Mouse (Mus musculus) brain, embryonic 14.5 days (tissue): ENCODE measurements around the gene Emid1. TPM values are rescaled to one million over a fixed set of nuclear protein-coding genes. Genes with fewer than 3 reads are reported as not detected.

ENCODE experiments used
- DNase-seq: peaks from one replicate; pipeline ENCODE4 v3.0.0-alpha.2; 2011; ENCODE audit warnings: low read depth
- CTCF ChIP-seq: fragments of 200-500 bp; IDR thresholded peaks from 2 replicates; pipeline ENCODE4 v1.5.1; 2012; ENCODE audit warnings: inconsistent platforms, mild to moderate bottlenecking, moderate library complexity, borderline replicate concordance; ENCODE audit not compliant: insufficient read depth, insufficient read length; ENCODE audit errors: extremely low read depth
- POLR2A ChIP-seq: fragments of 200-500 bp; IDR thresholded peaks from 2 replicates; pipeline ENCODE4 v1.6.1; 2012; ENCODE audit warnings: mild to moderate bottlenecking, inconsistent platforms, borderline replicate concordance; ENCODE audit not compliant: poor library complexity, insufficient read depth, insufficient read length, severe bottlenecking; ENCODE audit errors: extremely low read depth
- polyA plus RNA-seq: library from polyadenylated mRNA; depleted of rRNA; stranded (reverse); fragments of >200 nt; gene quantifications from 2 replicates; pipeline ENCODE4 v1.2.3, GENCODE M21; 2012

Gene Emid1
- polyA plus RNA-seq, 1 experiment = 10.3 TPM

DNA sequence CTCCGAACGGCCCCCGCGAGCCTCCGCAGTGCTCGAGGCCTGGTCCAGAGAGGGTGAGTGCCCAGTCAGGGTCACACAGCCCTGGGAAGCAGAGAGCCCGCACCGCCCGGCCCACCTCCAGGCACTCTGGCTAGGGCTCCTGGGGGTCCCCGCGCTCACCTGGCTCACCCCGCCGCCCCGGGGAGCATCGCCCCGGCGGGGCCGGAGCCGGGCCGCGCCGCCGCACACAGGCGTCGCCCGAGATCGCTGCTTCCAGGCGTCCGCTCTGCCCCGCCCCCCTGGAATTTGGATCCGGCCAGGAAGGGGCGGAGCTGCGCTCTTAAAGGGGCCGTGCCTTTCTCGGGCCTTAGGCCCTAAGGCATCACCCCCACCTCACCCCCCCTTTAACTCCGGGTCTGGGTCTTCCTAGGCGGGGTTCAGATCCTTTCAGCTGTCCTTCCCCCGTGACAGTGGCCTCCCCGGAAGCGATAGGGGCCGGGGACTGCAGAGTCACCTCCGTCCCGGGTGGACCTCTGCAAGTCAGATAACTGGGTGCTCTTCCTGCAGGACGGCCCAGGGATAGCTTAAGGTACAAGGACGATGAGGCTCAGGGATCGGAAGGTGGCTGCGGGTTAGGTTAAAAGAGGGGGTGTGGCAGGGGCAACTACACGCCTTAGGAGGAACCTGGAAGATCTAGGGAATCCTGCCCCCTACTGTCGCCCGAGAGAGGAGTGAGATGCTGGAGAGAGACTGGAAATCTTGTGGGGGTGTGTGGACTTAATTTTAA, 86.8 kb downstream of the Emid1 start, which contains the start of gene Gas2l1:
Gene Gas2l1 (minus strand): TSS at position 272 of the 766 bp plus-strand sequence.
- TF ChIP-seq CTCF (peak; percentile 64), POLR2A (0 out of 2 replicates have a peak, but pooled peaks have one; percentile 29)
- DNase-seq = peak; percentile 93

DNA sequence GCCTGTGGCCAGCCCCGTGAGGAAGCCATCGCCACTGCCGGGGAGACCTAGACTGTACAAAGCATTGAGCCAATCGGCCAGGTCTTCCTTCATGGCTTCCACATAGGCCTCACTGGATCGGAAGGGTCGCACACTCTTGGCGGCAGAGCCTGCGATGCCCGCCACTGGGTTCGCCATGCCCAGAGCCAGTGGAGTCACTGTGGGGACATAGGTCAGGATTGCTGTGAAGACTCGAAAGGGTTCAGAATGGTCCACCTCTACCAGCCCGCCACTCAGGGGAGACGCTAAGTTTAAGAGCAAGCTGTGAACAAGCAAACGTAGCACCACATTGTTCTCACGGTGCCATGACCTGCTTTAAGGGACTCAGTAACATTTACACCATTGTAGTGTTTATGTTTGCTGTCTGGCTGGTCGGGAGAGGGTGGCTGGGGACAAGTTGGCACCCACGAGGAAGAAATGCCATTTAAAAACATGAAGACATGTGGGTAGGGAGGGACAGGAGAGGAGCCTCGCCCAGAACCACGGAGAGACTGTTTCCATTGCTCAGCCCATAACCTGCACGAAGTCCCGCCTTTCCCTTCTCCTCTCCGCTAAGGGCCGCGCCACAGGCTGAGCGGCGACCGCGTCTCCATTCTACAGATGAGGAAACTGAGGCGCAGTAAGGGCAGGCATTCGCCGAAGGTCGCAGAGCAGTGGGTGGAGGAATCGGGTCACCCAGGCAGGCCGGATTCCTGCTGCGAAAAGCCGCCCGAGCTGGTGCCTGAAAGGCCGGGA, 87.6 kb downstream of the Emid1 start:
- no peak for DNase-seq
- no peak for TF ChIP-seq POLR2A
- no peak for TF ChIP-seq CTCF

DNA sequence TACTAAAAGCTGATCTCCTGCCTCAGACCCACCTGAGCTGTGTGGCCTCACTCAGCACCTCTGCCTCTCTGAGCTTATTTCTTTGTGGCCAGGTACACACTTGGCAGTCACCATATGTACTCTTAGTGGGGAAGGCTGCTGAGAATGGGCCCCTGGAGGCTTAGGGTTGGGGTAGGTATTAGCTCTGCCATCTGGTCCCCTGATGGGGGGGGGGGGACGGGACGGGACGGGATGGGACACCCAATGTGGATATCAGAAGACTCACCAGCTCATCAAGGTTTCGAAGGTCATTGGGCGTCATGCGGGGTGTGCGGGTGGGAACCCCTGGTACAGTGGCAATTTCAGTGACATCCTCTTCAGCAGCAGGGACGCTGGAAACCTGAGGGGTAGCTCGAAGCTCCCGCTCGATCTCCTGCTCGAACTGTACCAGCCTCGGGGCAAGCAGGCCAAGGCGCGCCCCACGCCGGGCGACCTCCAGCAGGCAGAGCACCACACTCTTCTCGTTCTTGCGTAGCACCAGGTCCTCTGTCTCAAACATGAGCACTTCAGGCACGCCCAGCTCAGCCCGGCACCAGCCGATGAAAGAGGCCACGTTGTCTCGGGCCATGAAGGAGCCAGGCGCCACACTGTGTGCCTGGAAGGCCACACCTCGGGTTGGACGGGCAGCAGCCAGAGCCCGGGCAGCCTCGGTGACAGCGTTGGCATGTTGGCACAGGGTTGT, 88.3 kb downstream of the Emid1 start:
- DNase-seq = no peak
- no peak for TF ChIP-seq POLR2A
- TF ChIP-seq CTCF = no peak

DNA sequence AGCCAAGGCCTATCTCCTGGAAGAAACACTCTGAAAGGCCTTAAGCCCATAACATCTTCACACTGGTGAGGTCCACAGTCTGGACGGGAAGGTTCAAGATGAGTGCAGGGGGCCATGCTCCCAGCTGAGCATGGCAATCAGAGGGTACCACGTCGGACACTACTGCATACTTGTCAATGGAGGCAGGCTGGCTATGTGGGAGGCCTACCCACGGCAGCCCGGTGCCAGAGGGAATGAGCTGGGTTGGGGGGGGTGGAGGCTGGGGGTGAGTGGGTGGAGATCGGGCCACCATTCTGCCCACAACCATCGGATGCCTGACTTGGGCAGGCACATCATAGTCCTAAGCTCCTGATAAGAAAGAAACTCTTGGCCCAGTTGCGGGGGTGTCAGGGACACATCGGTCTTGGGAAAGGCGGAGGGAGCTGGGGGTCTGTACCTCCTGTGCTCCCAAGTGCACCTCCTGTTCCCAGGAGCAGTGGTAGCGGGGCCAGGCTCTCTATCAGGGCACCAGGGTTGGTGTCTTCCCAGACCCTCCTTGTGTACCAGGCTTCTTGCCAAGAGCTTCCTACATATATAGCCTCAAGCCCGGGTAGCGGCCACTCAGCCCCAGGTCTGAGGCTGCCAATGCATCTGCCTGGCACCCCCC, 89.1 kb downstream of the Emid1 start:
- TF ChIP-seq POLR2A (no peak), CTCF (no peak)
- DNase-seq = no peak

GRCm38 (mm10) chr11:5062326-5062725, 89.7 kb downstream of the Emid1 start:
- no peak for TF ChIP-seq CTCF
- no peak for TF ChIP-seq POLR2A

GRCm38 (mm10) chr11:5061413-5062139, 90.5 kb downstream of the Emid1 start:
- TF ChIP-seq POLR2A (no peak), CTCF (no peak)
- DNase-seq = peak; percentile 79

More at GRCm38 (mm10) chr11:5062326-5062725, 89.7 kb downstream of the Emid1 start:
- no peak for DNase-seq

GRCm38 (mm10) chr11:5060756-5061412, 91.2 kb downstream of the Emid1 start:
- no peak for DNase-seq
- no peak for TF ChIP-seq CTCF
- no peak for TF ChIP-seq POLR2A

- TF ChIP-seq CTCF (peak; percentile 83), POLR2A (no peak)
- peak; percentile 39 for DNase-seq
Observed at GRCm38 (mm10) chr11:5059704-5060156, 92.3 kb downstream of the Emid1 start.

GRCm38 (mm10) chr11:5059230-5059629, 92.8 kb downstream of the Emid1 start:
- TF ChIP-seq CTCF = no peak
- no peak for TF ChIP-seq POLR2A
- DNase-seq = no peak
